ENCODE assay signal across 9 mouse cellular contexts in genomic region chr1:170292239-170292951, GRCm38 (mm10). TPM values are rescaled to one million over a fixed set of nuclear protein-coding genes. Genes with fewer than 3 reads are reported as not detected.
DNase-seq lines count a peak whose midpoint lies in the region; ATAC-seq and TF ChIP-seq lines count a peak whose summit lies in the region.
"Had no signal": no experiment of that assay in that cellular context is flagged by ENCODE, and none has a peak within 500 bp of the region (broad histone marks: within the 10 kb centered on the region; RNA-seq: fewer than 3 reads in every experiment).

No protein-coding gene starts in this region.

- H3K9me3 ChIP-seq in heart, embryonic 13.5 days = no peaks in the 10 kb centered on the region
- H3K9me3 ChIP-seq in lung, postnatal 0 days (ENCODE audit: low read length) = peaks cover 2% of the 10 kb centered on the region; the same call in 1 of the 2 replicates

- no peak overlapping the region for H3K27ac ChIP-seq in heart, embryonic 13.5 days (replicated peaks)
- no peak overlapping the region for H3K27ac ChIP-seq in lung, postnatal 0 days (ENCODE audit: low read length)

- no peaks in the 10 kb centered on the region for H3K36me3 ChIP-seq in heart, embryonic 13.5 days
- no peaks in the 10 kb centered on the region for H3K36me3 ChIP-seq in lung, postnatal 0 days (ENCODE audit: insufficient read depth, low read length)

- TF ChIP-seq CTCF in lung, postnatal 0 days (IDR thresholded peaks at IDR 0.05) = peak; percentile 90

- peak overlapping the region; percentile 27 for H3K4me2 ChIP-seq in heart, embryonic 13.5 days
- no peak overlapping the region for H3K4me2 ChIP-seq in lung, postnatal 0 days (replicated peaks; ENCODE audit: low read depth, low read length)

- 0 out of 2 replicates have a peak, but pooled peaks have one; percentile 16 for TF ChIP-seq EP300 in lung, postnatal 0 days (IDR thresholded peaks at IDR 0.05)

- H3K27me3 ChIP-seq in heart, embryonic 13.5 days (replicated peaks) = no peaks in the 10 kb centered on the region
- H3K27me3 ChIP-seq in lung, postnatal 0 days (replicated peaks; ENCODE audit: insufficient read depth, low read length) = no peaks in the 10 kb centered on the region

- H3K4me1 ChIP-seq in heart, embryonic 13.5 days = peaks cover 19% of the 10 kb centered on the region
- H3K4me1 ChIP-seq in lung, postnatal 0 days (ENCODE audit: insufficient read depth, low read depth, low read length) = no peaks in the 10 kb centered on the region

- 40% methylated on average over 9 of the region's 9 CpGs for WGBS in heart, embryonic 13.5 days
- 30% methylated on average over 9 of the region's 9 CpGs for WGBS in lung, postnatal 0 days

- no peak overlapping the region for H3K9ac ChIP-seq in heart, embryonic 13.5 days
- no peak overlapping the region for H3K9ac ChIP-seq in lung, postnatal 0 days (replicated peaks; ENCODE audit: low read depth)

- peak; percentile 98 for ATAC-seq in common myeloid progenitor, adult 5-6 weeks (replicated peaks; ENCODE audit: low read depth, poor library complexity, severe bottlenecking)
- no peak for ATAC-seq in heart, embryonic 13.5 days (ENCODE audit: extremely low read depth, insufficient number of reproducible peaks, low FRiP score, low TSS enrichment)
- peak; percentile 50 for ATAC-seq in lung, postnatal 0 days
- ATAC-seq in activated CD4-positive, CD25-positive, alpha-beta regulatory T cell, adult 4 months = no peak

- H3K4me3 ChIP-seq in heart, embryonic 13.5 days = no peak overlapping the region
- no peak overlapping the region for H3K4me3 ChIP-seq in lung, postnatal 0 days (ENCODE audit: low read depth, low read length)

- DNase-seq in testis, postnatal 10 days (ENCODE audit: low spot score) = peak; percentile 53
- no peak for DNase-seq in testis, postnatal 14 days (ENCODE audit: low spot score)
- DNase-seq in kidney, postnatal 4 days = peak; percentile 52 to 69
- peak; percentile 91 for DNase-seq in lung, postnatal 0 days (ENCODE audit: low spot score)
- DNase-seq in right cerebral cortex, postnatal 25 days = peak; percentile 41

RNA-seq across cellular contexts. Expression of gene Gm7694, which starts 13.7 kb away (rescaled TPM):
- total RNA-seq in common myeloid progenitor, adult 5-6 weeks (2017) = 2.9 and 5.0 TPM in 2 replicates
- polyA plus RNA-seq in heart, embryonic 13.5 days (2015; fragmentation: Nextera tagmentation; extraction: Ambion mirVana) = 4.8 and 5.6 TPM in 2 replicates
- 2.6 and 2.9 TPM in 2 replicates for polyA plus RNA-seq in lung, postnatal 0 days (2015; fragmentation: Nextera tagmentation; extraction: Ambion mirVana)
- not detected for polyA plus RNA-seq in activated CD4-positive, CD25-positive, alpha-beta regulatory T cell, adult 4 months (2017; shearing (Covaris generic))

RNA-seq across cellular contexts. Expression of gene Sh2d1b1, which starts 15.3 kb away (rescaled TPM):
- 1.3 and 2.5 TPM in 2 replicates for total RNA-seq in common myeloid progenitor, adult 5-6 weeks (2017)
- polyA plus RNA-seq in heart, embryonic 13.5 days (2015; fragmentation: Nextera tagmentation; extraction: Ambion mirVana) = 0.05 TPM in 1 of 2 replicates, not detected in the other
- polyA plus RNA-seq in lung, postnatal 0 days (2015; fragmentation: Nextera tagmentation; extraction: Ambion mirVana) = 3.9 and 5.3 TPM in 2 replicates
- under 1 TPM in 1 of 2 experiments, not detected in 1; 0.31 TPM for polyA plus RNA-seq in activated CD4-positive, CD25-positive, alpha-beta regulatory T cell, adult 4 months (2017; shearing (Covaris generic))

RNA-seq across cellular contexts. Expression of gene Spata46, which starts 16.2 kb away (rescaled TPM):
- total RNA-seq in common myeloid progenitor, adult 5-6 weeks (2017) = not detected in 2 replicates
- polyA plus RNA-seq in heart, embryonic 13.5 days (2015; fragmentation: Nextera tagmentation; extraction: Ambion mirVana) = 1.1 and 1.7 TPM in 2 replicates
- polyA plus RNA-seq in lung, postnatal 0 days (2015; fragmentation: Nextera tagmentation; extraction: Ambion mirVana) = 0.53 and 0.68 TPM in 2 replicates
- not detected for polyA plus RNA-seq in activated CD4-positive, CD25-positive, alpha-beta regulatory T cell, adult 4 months (2017; shearing (Covaris generic))
- total RNA-seq: adrenal gland, postnatal 4 days had no signal

RNA-seq across cellular contexts. Expression of gene Sh2d1b2, which starts 59.8 kb away (rescaled TPM):
- not detected in 2 replicates for total RNA-seq in common myeloid progenitor, adult 5-6 weeks (2017)
- not detected in 2 replicates for polyA plus RNA-seq in heart, embryonic 13.5 days (2015; fragmentation: Nextera tagmentation; extraction: Ambion mirVana)
- polyA plus RNA-seq in lung, postnatal 0 days (2015; fragmentation: Nextera tagmentation; extraction: Ambion mirVana) = 0.58 and 0.64 TPM in 2 replicates
- polyA plus RNA-seq in activated CD4-positive, CD25-positive, alpha-beta regulatory T cell, adult 4 months (2017; shearing (Covaris generic)) = not detected
- total RNA-seq: adrenal gland, postnatal 4 days had no signal

Comparison
In these comparisons a context has a peak if more than half of its experiments do, and no peak if none do; other contexts are left out.
1. ATAC-seq: peak in common myeloid progenitor, adult 5-6 weeks (single experiment) and lung, postnatal 0 days (single experiment); none in heart, embryonic 13.5 days (single experiment) and activated CD4-positive, CD25-positive, alpha-beta regulatory T cell, adult 4 months (single experiment).